9 mouse cellular contexts compared by ENCODE assay signal in genomic region chr5:150020851-150021250, GRCm38 (mm10). TPM values are rescaled to one million over a fixed set of nuclear protein-coding genes. Genes with fewer than 3 reads are reported as not detected.
DNase-seq lines count a peak whose midpoint lies in the region; ATAC-seq lines count a peak whose summit lies in the region.
"Had no signal": no experiment of that assay in that cellular context is flagged by ENCODE, and none has a peak within 500 bp of the region (broad histone marks: within the 10 kb centered on the region; RNA-seq: fewer than 3 reads in every experiment).

No protein-coding gene starts in this region.

- no peaks in the 10 kb centered on the region for H3K4me1 ChIP-seq in liver, embryonic 12.5 days
- peaks cover 11% of the 10 kb centered on the region for H3K4me1 ChIP-seq in kidney, embryonic 14.5 days (ENCODE audit: control insufficient read depth, insufficient read depth, low read length)
- H3K4me1 ChIP-seq in limb, embryonic 11.5 days (ENCODE audit: control insufficient read depth, insufficient read depth, low read length) = peaks cover 3% of the 10 kb centered on the region; the same call in 1 of the 2 replicates
- H3K4me1 ChIP-seq in midbrain, embryonic 16.5 days (ENCODE audit: control insufficient read depth, insufficient read depth, low read length) = peaks cover 5% of the 10 kb centered on the region; the same call in 1 of the 2 replicates

- no peak overlapping the region for H3K9ac ChIP-seq in liver, embryonic 12.5 days
- no peak overlapping the region for H3K9ac ChIP-seq in kidney, embryonic 14.5 days (ENCODE audit: low read depth, low read length)
- H3K9ac ChIP-seq in limb, embryonic 11.5 days (ENCODE audit: low read length) = no peak overlapping the region
- H3K9ac ChIP-seq in midbrain, embryonic 16.5 days (ENCODE audit: low read depth, low read length) = no peak overlapping the region

- no peak overlapping the region for H3K4me2 ChIP-seq in liver, embryonic 12.5 days
- H3K4me2 ChIP-seq in kidney, embryonic 14.5 days (replicated peaks; ENCODE audit: low read depth, low read length) = no peak overlapping the region
- no peak overlapping the region for H3K4me2 ChIP-seq in limb, embryonic 11.5 days (ENCODE audit: low read depth, severe bottlenecking)
- H3K4me2 ChIP-seq in midbrain, embryonic 16.5 days (ENCODE audit: low read length) = no peak overlapping the region

- no peaks in the 10 kb centered on the region for H3K9me3 ChIP-seq in liver, embryonic 12.5 days (replicated peaks)
- no peaks in the 10 kb centered on the region for H3K9me3 ChIP-seq in kidney, embryonic 14.5 days (ENCODE audit: control insufficient read depth, low read length)
- no peaks in the 10 kb centered on the region for H3K9me3 ChIP-seq in limb, embryonic 11.5 days (ENCODE audit: control insufficient read depth, low read length)
- H3K9me3 ChIP-seq in midbrain, embryonic 16.5 days (replicated peaks; ENCODE audit: control insufficient read depth, low read length, poor library complexity, severe bottlenecking) = no peaks in the 10 kb centered on the region

- no peak overlapping the region for H3K27ac ChIP-seq in liver, embryonic 12.5 days
- H3K27ac ChIP-seq in kidney, embryonic 14.5 days (ENCODE audit: low read depth, low read length) = no peak overlapping the region
- no peak overlapping the region for H3K27ac ChIP-seq in limb, embryonic 11.5 days (replicated peaks; ENCODE audit: low read depth, low read length)
- no peak overlapping the region for H3K27ac ChIP-seq in midbrain, embryonic 16.5 days (ENCODE audit: low read length)

- WGBS in liver, embryonic 12.5 days (ENCODE audit: insufficient replicate concordance) = 11% methylated on average over 6 of the region's 6 CpGs
- 3% methylated on average over 6 of the region's 6 CpGs for WGBS in kidney, embryonic 14.5 days
- WGBS in limb, embryonic 11.5 days = 5% methylated on average over 6 of the region's 6 CpGs
- WGBS in midbrain, embryonic 16.5 days = 2% methylated on average over 6 of the region's 6 CpGs

- no peaks in the 10 kb centered on the region for H3K27me3 ChIP-seq in liver, embryonic 12.5 days (replicated peaks)
- H3K27me3 ChIP-seq in kidney, embryonic 14.5 days (ENCODE audit: control insufficient read depth, insufficient read depth, low read length) = 0 out of 2 replicates have a peak, but pooled peaks cover 3% of the 10 kb centered on the region
- no peaks in the 10 kb centered on the region for H3K27me3 ChIP-seq in limb, embryonic 11.5 days (ENCODE audit: control insufficient read depth, insufficient read depth, low read length)
- H3K27me3 ChIP-seq in midbrain, embryonic 16.5 days (ENCODE audit: control insufficient read depth, insufficient read depth, low read depth, low read length) = no peaks in the 10 kb centered on the region; the same call in 1 of the 2 replicates
- no peaks in the 10 kb centered on the region for H3K27me3 ChIP-seq in splenic B cell, adult 2 months (ENCODE audit: control insufficient read depth, insufficient read depth, low read length, poor library complexity, severe bottlenecking)

- no peaks in the 10 kb centered on the region for H3K36me3 ChIP-seq in liver, embryonic 12.5 days
- H3K36me3 ChIP-seq in kidney, embryonic 14.5 days (ENCODE audit: control insufficient read depth, insufficient read depth, low read length) = no peaks in the 10 kb centered on the region
- no peaks in the 10 kb centered on the region for H3K36me3 ChIP-seq in limb, embryonic 11.5 days (ENCODE audit: control insufficient read depth, insufficient read depth, low read length)
- no peaks in the 10 kb centered on the region for H3K36me3 ChIP-seq in midbrain, embryonic 16.5 days (ENCODE audit: control insufficient read depth, insufficient read depth, low read length)
- H3K36me3 ChIP-seq in splenic B cell, adult 2 months (ENCODE audit: control insufficient read depth, insufficient read depth, low read length, poor library complexity, severe bottlenecking) = no peaks in the 10 kb centered on the region
- H3K36me3 ChIP-seq: G1E had no signal

- ATAC-seq in liver, embryonic 12.5 days = no peak
- peak; percentile 92 for ATAC-seq in granulocyte monocyte progenitor cell, adult 5-6 weeks (replicated peaks; ENCODE audit: poor library complexity, severe bottlenecking)
- peak; percentile 80; the same call in 1 of the 2 replicates for ATAC-seq in kidney, embryonic 14.5 days (ENCODE audit: low FRiP score, low TSS enrichment)
- ATAC-seq in limb, embryonic 11.5 days (ENCODE audit: insufficient number of reproducible peaks, low FRiP score, low TSS enrichment, low read depth) = 0 out of 2 replicates have a peak, but pooled peaks have one; percentile 54
- peak; percentile 84; the same call in 1 of the 2 replicates for ATAC-seq in midbrain, embryonic 16.5 days

- no peak overlapping the region for H3K4me3 ChIP-seq in liver, embryonic 12.5 days
- H3K4me3 ChIP-seq in kidney, embryonic 14.5 days (ENCODE audit: low read length) = no peak overlapping the region
- no peak overlapping the region for H3K4me3 ChIP-seq in limb, embryonic 11.5 days (ENCODE audit: low read depth, low read length)
- no peak overlapping the region for H3K4me3 ChIP-seq in midbrain, embryonic 16.5 days (ENCODE audit: low read depth, low read length)

- peak; percentile 70 for DNase-seq in liver
- DNase-seq in embryo, embryonic 11 days = peak; percentile 91
- peak; percentile 92 for DNase-seq in limb, embryonic 11.5 days (ENCODE audit: low spot score)
- peak; percentile 44 for DNase-seq in splenic B cell, adult 2 months (ENCODE audit: low read depth, low spot score)

RNA-seq across cellular contexts. Expression of gene Rxfp2, which starts 2.4 kb away (rescaled TPM):
- polyA plus RNA-seq in liver, embryonic 12.5 days (2016; fragmentation: Nextera tagmentation; extraction: Ambion mirVana) = 0.07 and 0.11 TPM in 2 replicates
- total RNA-seq in granulocyte monocyte progenitor cell, adult 5-6 weeks (2014; fragmentation: Nextera tagmentation) = not detected in 2 replicates
- not detected in 2 replicates for total RNA-seq in granulocyte monocyte progenitor cell, adult 5-6 weeks (2017)
- polyA plus RNA-seq in kidney, embryonic 14.5 days (2014; fragmentation: Nextera tagmentation; extraction: Ambion mirVana) = 6.0 and 7.9 TPM in 2 replicates
- polyA plus RNA-seq in limb, embryonic 11.5 days (2014; fragmentation: Nextera tagmentation; extraction: Ambion mirVana) = 1.8 and 2.0 TPM in 2 replicates
- polyA plus RNA-seq in midbrain, embryonic 16.5 days (2015; fragmentation: Nextera tagmentation; extraction: Ambion mirVana) = 1.1 and 1.9 TPM in 2 replicates
- polyA plus RNA-seq: G1E had no signal
